Mouse (Mus musculus) urinary bladder, adult 2 months (tissue): ENCODE measurements around the gene Olfr845. TPM values are rescaled to one million over a fixed set of nuclear protein-coding genes. Genes with fewer than 3 reads are reported as not detected.

Experiments
- DNase-seq: peaks from one replicate; pipeline ENCODE4 v3.0.0; 2022; ENCODE audit warnings: low spot score
- polyA plus RNA-seq: library from polyadenylated mRNA; depleted of rRNA; stranded (reverse); fragments of >200 nt; gene quantifications from 2 replicates; pipeline ENCODE4 v1.2.3, GENCODE M21; 2012; rRNA removed

The Olfr845 gene
- polyA plus RNA-seq: not detected in 2 replicates

- no peak for DNase-seq
These were observed at the start of gene Olfr845 for GRCm38 (mm10) chr9:19336157-19336556. Gene Olfr845 (plus strand): TSS chr9:19336457.

- DNase-seq: no peak
These were observed 20.2 kb upstream of the Olfr845 start, which contains the start of gene Olfr844 for GRCm38 (mm10) chr9:19316047-19316446. Gene Olfr844 (plus strand): TSS chr9:19316347.

GRCm38 (mm10) chr9:19363905-19364304 is 27.6 kb downstream of the Olfr845 start, which contains the start of gene Olfr846:
Gene Olfr846 (minus strand): TSS chr9:19364005.
- DNase-seq: no peak

- no peak for DNase-seq
These were observed 42.3 kb downstream of the Olfr845 start, which contains the start of gene Olfr847 for GRCm38 (mm10) chr9:19378569-19378968. Gene Olfr847 (minus strand): TSS chr9:19378669.

Other genes with a start within 250 kb of the Olfr845 start
- gene Olfr836, start 216.1 kb upstream of the Olfr845 start, polyA plus RNA-seq: not detected in 2 replicates
- gene Olfr837, start 200.1 kb upstream of the Olfr845 start, polyA plus RNA-seq: not detected in 2 replicates
- not detected in 2 replicates for gene Olfr839-ps1, start 159.1 kb upstream of the Olfr845 start, polyA plus RNA-seq
- not detected in 2 replicates for gene Olfr843, start 84.5 kb upstream of the Olfr845 start, polyA plus RNA-seq
- not detected in 2 replicates for gene Olfr844, start 20.1 kb upstream of the Olfr845 start, polyA plus RNA-seq
- not detected in 2 replicates for gene Olfr846, start 27.5 kb downstream of the Olfr845 start, polyA plus RNA-seq
- not detected in 2 replicates for gene Olfr847, start 42.2 kb downstream of the Olfr845 start, polyA plus RNA-seq
- not detected in 2 replicates for gene Olfr849, start 103.8 kb downstream of the Olfr845 start, polyA plus RNA-seq
- gene Olfr850, start 141.8 kb downstream of the Olfr845 start, polyA plus RNA-seq: not detected in 2 replicates
- not detected in 2 replicates for gene Olfr851, start 156.8 kb downstream of the Olfr845 start, polyA plus RNA-seq
- gene Olfr853, start 204.6 kb downstream of the Olfr845 start, polyA plus RNA-seq: not detected in 2 replicates
- not detected in 2 replicates for gene Olfr854, start 230.9 kb downstream of the Olfr845 start, polyA plus RNA-seq
- not detected in 2 replicates for gene Olfr855, start 246.2 kb downstream of the Olfr845 start, polyA plus RNA-seq